Mouse (Mus musculus) NIH3T3 (cell line): ENCODE measurements at regions not wholly inside any gene's neighbourhood (a gene's known extent, or its start where the extent isn't known, plus 50 kb on each side); places are given as distances from the start of the nearest gene placed in this dataset.

Experiments
- DNase-seq: peaks from one replicate; pipeline ENCODE4 v3.0.0-alpha.2; 2012; ENCODE audit warnings: low read depth

GRCm38 (mm10) chr4:32153356-32153755, 85.2 kb upstream of the Bach2 start:
- DNase-seq = peak; percentile 14

GRCm38 (mm10) chr4:32156965-32157364, 81.6 kb upstream of the Bach2 start:
- DNase-seq = peak; percentile 66

- no peak for DNase-seq
Observed at GRCm38 (mm10) chr4:32158451-32158850, 80.2 kb upstream of the Bach2 start.

- no peak for DNase-seq
Observed at GRCm38 (mm10) chr4:32158886-32159285, 79.7 kb upstream of the Bach2 start.

- DNase-seq = no peak
Observed at GRCm38 (mm10) chr4:32160815-32161214, 77.8 kb upstream of the Bach2 start.

GRCm38 (mm10) chr4:32161871-32162656, 76.5 kb upstream of the Bach2 start:
- DNase-seq = no peak

GRCm38 (mm10) chr4:32162694-32163240, 75.8 kb upstream of the Bach2 start:
- DNase-seq = no peak

- no peak for DNase-seq
Observed at GRCm38 (mm10) chr4:32164081-32164641, 74.4 kb upstream of the Bach2 start.

- no peak for DNase-seq
Observed at GRCm38 (mm10) chr4:32164736-32165241, 73.8 kb upstream of the Bach2 start.

GRCm38 (mm10) chr4:32165918-32166528, 72.6 kb upstream of the Bach2 start:
- DNase-seq = no peak

GRCm38 (mm10) chr4:32167151-32167550, 71.5 kb upstream of the Bach2 start:
- no peak for DNase-seq

- DNase-seq = peak; percentile 59
Observed at GRCm38 (mm10) chr4:32170106-32170459, 68.5 kb upstream of the Bach2 start.

- no peak for DNase-seq
Observed at GRCm38 (mm10) chr4:32170460-32171192, 68.0 kb upstream of the Bach2 start.

- DNase-seq = no peak
Observed at GRCm38 (mm10) chr4:32171291-32171690, 67.3 kb upstream of the Bach2 start.

- no peak for DNase-seq
Observed at GRCm38 (mm10) chr4:32172992-32173391, 65.6 kb upstream of the Bach2 start.

- peak; percentile 77 for DNase-seq
Observed at GRCm38 (mm10) chr4:32174771-32175170, 63.8 kb upstream of the Bach2 start.

GRCm38 (mm10) chr4:32175231-32175630, 63.4 kb upstream of the Bach2 start:
- peak; percentile 68 for DNase-seq

- DNase-seq = no peak
Observed at GRCm38 (mm10) chr4:32175853-32176448, 62.7 kb upstream of the Bach2 start.

- no peak for DNase-seq
Observed at GRCm38 (mm10) chr4:32176449-32177135, 62.0 kb upstream of the Bach2 start.

GRCm38 (mm10) chr4:32177933-32178639, 60.5 kb upstream of the Bach2 start:
- DNase-seq = no peak
